In genomic region chr10:125944762-125945504, GRCm38 (mm10) we compare ENCODE assay signal across 12 mouse cellular contexts. TPM values are rescaled to one million over a fixed set of nuclear protein-coding genes. Genes with fewer than 3 reads are reported as not detected.
"Had no signal": no experiment of that assay in that cellular context is flagged by ENCODE, and none has a peak within 500 bp of the region (broad histone marks: within the 10 kb centered on the region; RNA-seq: fewer than 3 reads in every experiment).

No protein-coding gene starts in this region.

- ATAC-seq: inflammation-experienced regulatory T-cells, adult 6 months; midbrain, embryonic 16.5 days had no signal

- H3K4me2 ChIP-seq: limb, embryonic 13.5 days had no signal

- H3K36me3 ChIP-seq: limb, embryonic 13.5 days had no signal

- DNase-seq: kidney, adult 8-10 months; kidney, postnatal 36 days; left cerebral cortex, postnatal 4 days; lung, adult 18-20 months; right cerebral cortex, postnatal 4 days; spleen, adult 18-20 months; thymus, adult 18-20 months; thymus, postnatal 14 days had no signal

- H3K27me3 ChIP-seq: limb, embryonic 13.5 days had no signal

- H3K27ac ChIP-seq: limb, embryonic 13.5 days; liver, embryonic 14.5 days had no signal

- H3K4me3 ChIP-seq: limb, embryonic 13.5 days had no signal

- H3K9ac ChIP-seq: limb, embryonic 13.5 days; liver, embryonic 14.5 days had no signal

- H3K9me3 ChIP-seq: limb, embryonic 13.5 days had no signal

RNA-seq across cellular contexts. Expression of gene Lrig3, which starts 21.0 kb away (rescaled TPM):
- polyA plus RNA-seq: inflammation-experienced regulatory T-cells, adult 6 months had no signal
